Mouse (Mus musculus) megakaryocyte, embryonic 14.5 days (primary cell): ENCODE data around the gene Kcnq2.

Experiments
- FLI1 ChIP-seq: IDR thresholded peaks from 2 replicates; pipeline ENCODE4 v1.6.1; 2012; ENCODE audit warnings: low read length, inconsistent platforms, mixed read lengths
- GATA1 ChIP-seq: IDR thresholded peaks from 3 replicates; pipeline ENCODE4 v1.6.1; 2012; ENCODE audit warnings: mixed read lengths, low read length, inconsistent platforms, borderline replicate concordance

DNA sequence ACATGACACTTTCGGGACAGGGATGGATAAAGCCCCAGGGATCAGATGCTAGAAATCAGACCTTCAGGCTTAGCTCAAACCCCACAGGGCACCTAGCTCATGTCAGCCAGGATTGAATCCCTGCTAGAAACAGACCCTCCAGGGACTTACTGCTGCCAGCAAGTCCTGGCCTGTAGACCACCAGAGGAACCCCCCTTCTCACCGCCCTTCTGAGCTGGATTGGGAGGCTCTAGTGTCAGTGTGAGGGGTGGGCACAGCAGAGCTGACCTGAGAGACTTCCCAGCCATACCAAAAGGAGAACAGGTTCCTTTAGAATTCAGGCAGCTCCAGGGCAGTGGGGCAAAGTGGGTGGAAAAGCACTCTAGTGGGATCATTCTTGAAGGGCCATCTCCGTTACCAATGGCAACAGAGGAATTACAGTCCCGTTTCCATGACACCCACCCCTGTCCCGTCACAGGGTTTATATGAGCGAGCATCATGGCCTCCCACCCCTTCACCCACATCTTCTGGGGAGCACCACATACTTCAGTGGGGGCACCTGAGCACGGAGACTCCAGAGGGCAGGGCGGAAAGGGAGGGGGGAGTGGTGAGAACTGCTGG, 21.2 kb downstream of the Kcnq2 start:
- TF ChIP-seq GATA1 (no peak), FLI1 (no peak)
